Mouse (Mus musculus): ENCODE data around the gene Macf1.
"Not testable (repeated sequence)": the region's sequence is repeated elsewhere in the genome, so short reads cannot be mapped to it uniquely, and the experiment has no call there.

Gene Macf1

DNA sequence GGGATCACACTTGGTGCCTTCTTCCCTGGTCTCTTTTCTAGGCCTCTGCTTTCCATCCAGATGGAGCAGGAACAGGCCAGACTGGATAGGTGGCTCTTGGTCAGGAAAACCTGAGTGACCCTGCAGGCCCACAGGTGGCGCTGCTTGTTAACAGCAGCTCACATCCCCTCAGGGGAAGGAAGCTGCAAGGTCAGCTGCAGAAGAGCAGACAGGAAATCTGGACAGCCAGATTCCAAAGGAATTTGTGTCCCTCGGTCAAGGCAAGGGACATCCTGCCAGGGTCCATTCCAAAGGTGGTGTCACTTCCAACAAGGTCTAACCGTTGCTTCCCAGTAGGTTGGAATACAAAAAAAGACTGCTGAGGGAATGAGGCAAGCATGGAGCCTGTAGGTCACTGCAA is 50.8 kb downstream of the Macf1 start:
- peak; percentile 69 for DNase-seq

DNA sequence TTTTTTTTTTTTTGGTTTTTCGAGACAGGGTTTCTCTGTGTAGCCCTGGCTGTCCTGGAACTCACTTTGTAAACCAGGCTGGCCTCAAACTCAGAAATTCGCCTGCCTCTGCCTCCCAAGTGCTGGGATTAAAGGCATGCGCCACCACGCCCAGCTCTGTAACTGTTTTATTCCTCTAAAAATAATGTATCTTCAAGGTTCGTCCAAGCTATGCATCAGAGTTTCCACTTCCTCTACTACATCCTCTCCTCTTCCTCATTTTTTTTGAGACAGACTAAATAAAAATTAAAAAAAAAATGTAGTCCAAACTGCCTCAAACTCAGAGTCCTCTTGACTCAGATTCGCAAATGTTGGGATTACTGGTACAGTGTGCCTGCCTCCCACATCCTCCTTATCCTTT is 52.0 kb downstream of the Macf1 start:
- not testable (repeated sequence) for DNase-seq

DNA sequence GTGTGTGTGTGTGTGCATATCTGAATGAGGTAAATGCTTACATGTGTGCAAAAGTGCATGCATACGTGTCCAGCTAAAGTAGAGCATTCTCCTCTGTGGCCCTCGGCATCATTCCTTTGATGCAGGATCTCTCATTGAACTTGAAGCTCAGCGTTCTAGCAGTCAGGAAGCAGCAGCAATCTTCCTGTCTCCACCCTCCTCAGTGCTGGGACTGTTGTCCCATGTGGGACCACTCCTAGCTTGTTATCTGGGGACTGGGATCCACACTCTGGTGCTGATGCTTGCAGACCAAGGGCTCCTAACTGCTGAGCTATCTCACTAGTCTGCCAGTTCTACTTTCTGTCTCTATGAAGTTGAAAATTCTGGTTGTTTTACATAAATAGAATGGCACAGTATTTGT is 52.5 kb downstream of the Macf1 start:
- no peak for DNase-seq

DNA sequence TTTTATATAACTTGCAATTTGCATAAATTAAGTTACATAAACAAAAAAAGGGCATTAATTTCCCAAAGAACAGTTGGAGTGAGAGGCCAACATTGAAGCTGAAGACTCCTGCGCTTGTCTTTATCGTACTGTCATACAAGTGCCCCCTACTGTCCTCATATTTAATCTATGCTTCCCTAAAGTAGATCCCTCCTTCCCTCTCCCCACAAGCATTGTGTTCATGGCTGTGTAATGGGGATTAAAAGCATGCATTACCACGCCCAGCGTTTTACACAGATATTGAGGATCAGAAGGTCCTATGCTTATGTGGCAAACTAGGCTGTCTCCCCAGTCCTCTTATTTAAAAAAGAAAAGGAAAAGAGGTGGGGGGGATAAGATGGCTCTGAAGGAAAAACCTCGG is 56.5 kb downstream of the Macf1 start:
- DNase-seq: no peak

DNA sequence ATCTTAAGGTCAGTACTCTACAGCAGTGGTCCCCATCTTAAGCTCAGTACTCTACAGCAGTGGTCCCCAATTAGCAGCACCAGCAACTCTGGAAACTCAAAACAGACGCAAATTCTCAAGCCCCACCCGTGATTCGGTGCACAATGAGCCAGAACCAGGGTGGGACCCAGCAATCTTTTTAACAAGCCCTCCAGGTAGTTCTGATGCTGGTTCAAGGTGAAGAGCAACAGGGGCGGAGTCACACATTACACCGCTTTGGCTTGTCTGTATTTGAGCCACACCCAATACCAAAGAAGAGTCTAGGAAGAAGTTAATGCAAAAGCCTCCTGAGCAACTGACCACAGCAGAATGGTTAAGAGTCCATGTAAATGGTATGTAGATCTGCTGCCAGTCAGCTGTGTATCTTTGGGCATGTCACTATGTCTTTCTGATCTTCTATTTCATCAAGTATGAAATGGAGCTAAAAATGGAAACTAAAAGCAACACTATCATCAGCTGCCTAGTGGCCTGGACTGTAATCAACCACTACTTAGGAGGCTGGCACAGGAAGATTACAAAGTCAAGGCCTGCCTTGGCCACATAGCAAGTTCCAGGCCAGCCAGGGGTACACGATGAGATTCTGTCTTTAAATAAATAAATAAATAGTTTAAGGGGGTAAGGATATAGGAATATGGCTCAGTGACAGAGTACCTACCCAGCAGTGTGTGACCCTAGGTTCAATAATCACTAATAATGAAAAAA is 58.7 kb downstream of the Macf1 start:
- DNase-seq: no peak

DNA sequence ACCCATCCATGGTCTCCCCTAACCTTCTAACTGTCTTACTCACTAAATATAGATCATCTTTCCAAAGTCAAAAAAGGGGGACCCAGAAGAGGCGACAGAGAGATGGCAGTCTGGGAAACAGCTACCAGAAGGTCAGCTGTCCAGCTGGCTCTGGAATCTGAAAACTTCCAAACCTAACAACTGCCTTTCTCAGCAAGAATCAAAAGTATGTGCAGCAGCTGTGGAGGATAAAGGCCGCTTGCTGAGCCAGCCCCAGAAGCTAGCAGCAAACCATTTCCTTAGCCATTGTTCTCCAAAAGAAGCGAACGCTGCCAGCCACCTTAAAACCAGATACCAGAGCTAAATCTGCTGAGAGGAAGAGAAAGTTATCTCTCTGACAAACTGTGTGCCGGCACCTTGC is 59.7 kb downstream of the Macf1 start:
- peak; percentile 7 for DNase-seq

DNA sequence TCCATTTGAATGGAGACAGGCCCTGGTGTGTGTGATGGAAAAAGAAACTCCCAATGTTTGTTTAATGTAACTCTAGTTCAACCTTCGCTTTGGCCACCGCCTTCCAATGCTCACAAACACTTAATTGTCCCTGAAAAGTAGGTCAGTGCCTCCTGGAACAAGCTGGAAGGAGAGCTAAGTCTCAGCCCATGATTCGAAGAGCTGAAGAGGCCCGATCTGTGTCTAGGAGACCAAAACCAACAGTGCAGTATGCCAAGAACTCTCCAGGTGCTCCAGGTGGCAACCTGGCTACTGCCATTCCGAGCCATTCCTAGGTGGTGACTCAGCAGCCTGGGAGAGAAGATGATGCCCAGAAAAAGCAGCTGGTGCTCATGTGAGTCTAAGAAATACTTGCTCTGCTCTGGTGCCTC is 60.4 kb downstream of the Macf1 start:
- no peak for DNase-seq

DNA sequence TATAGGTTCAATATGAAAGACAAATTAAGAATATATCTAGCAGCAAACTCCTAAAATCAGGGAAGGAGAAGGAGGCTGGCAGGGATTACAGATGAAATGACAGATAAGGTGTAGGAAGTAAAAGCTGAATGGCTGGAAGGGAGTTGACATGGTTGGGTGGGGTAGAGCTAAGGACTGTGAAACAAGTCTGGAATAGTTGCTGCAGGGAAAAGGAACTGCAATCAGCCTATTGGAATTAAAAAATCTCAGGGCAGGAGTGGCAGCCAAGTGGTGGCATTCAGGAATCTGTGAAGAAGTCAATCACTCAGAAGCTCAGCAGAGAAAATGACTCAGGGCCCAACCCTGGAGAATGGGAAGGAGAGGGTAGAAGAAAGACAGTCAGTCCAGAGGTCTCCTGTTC is 62.4 kb downstream of the Macf1 start:
- no peak for DNase-seq

DNA sequence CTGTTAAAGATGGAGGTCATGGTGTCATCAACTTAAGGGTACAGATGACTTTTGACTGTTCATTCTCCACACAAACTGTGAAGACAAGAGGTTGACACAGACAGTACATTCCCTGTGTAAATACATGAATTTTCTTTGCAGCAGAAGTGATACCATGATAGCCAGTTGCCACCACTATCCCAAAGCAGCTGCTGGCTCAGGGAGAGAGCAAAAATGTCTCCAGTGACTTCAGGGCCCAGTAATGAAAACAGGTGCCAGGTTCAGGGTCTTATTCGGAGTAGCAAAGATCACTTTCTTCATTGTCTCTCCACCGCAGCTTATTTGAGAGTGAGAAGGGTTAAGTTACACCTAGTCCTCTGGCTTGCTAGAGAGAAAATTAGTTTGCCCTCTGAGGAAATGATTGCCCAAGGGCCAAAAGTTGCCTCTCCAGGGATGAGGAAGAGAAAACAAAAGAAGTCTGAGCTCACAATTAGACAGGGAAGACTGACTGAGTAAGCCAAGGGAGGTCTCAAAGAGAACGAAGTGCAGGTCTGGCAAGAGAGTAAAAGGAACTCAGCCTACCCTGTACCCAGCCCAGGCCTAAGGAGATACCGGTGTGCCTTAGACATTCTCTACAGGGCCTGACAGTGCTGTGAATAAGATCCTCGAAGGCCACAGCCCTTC is 66.3 kb downstream of the Macf1 start:
- DNase-seq: no peak

DNA sequence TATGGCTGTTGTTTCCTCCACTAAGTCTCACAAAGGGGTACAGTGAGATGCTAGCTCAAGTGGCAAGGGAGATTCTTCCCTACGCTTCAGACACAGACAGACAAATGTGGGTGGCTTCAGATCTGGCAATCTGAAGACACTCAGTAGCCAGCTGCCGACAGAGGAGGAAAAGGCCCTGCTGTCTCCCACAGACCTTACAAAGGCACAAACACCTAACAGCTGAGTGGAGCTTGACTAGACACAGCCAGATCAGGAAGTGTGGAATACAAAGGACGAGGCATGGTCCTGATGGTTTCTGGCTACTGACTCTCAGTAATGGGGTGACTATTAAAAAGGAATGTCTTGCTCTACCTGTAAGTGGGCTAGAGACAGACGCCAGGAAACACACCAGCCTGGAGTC is 67.2 kb downstream of the Macf1 start:
- no peak for DNase-seq

DNA sequence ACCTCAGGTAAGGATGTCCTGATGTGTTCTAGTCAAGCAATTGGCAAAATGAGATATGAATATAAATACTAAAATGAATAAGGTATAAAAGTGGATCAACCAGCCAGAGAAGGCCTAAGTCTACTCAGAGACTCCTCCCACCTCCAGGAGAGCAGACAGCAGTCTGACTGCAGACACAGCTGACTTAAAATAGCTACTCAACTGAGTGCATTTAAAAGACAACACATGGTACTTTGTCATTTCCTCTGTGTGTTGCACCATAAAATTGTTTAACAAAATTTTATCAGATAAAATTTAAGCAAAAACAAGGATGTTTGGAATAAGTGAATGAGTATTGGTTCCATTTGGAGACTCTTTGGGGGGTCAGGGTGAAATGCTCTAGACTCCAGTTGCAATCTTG is 67.7 kb downstream of the Macf1 start:
- no peak for DNase-seq

DNA sequence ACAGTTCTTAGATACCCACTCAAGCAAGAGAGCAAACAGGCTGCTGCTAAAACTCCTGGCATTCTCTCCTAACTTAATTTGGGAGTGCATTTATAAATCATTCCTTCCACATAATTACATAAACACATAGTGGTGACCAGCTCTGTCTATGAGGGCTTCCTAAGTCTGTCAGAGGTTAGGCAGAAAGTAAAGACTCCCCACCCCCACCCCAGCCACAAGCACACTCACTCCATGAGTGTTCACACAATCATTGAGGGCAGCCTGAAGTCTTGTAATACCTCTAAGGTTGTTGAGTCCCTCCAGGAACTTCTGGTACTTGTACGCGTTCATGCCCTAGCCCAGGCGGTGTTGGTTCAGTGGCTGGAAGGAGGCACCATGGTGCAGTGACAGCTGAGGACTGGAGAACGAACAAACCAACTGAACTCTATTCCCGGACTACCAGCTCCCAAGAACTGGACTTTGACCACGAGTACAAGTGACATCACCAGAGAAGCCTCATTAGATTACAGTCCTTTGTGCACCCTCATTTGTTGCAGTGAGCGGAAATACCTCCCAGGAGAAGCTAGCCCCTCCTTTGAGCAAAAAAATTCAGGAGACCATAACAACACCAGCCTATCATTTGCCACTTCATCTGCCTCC is 70.7 kb downstream of the Macf1 start:
- no peak for DNase-seq

DNA sequence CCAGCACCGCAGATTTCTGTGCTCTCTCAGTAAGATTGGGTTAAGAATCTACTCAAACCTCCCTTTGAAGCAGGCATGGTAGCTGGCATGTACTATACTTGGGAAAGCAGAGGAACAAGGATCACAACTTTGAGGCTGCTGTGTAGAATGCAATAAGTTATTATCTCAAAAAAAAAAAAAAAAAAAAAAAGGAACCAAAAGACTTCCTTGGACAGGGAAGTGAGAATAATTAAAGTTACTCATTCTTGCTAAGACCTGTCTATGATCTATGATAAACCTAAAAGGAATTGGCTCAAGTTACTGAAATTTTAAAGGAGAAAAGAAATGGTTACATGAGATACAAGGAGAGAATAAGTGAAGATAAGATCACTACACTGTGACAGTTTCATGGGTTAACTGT is 72.2 kb downstream of the Macf1 start:
- no peak for DNase-seq

DNA sequence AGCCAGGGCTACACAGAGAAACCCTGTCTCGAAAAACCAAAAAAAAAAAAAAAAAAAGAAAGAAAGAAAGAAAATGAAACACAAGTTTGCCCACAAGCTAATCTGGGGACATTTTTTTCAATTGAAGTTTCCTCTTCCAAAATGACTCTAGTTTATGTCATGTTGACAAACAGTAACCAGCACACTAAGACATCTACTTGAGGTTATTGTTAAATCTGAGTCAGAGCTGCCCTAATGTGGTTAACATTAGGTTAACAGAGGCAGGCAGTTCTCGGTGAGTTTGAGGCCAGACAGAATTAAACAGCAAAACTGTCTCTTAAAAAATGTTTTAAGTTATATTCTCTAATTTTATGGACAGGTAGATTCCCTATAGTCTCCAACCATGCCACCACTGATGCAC is 72.9 kb downstream of the Macf1 start:
- DNase-seq: no peak

DNA sequence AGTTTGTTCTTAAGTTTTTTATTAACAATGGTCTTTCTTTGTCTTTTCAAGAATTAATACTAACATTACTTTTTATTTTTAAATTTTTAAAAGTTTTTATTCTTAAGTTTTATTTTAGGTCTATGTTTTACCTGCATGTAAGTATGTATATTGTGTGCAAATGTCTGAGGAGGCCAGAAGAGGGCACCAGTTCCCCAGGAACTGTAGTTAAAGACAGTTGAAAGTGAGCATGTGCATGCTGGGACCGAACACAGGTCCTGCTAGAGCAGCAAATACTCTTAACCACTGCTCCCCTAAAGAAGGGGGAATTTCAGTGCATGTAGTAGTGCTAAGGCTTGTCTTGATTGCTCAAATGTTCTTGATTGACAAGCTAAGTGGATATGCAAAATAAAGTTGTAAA is 77.0 kb downstream of the Macf1 start:
- DNase-seq: peak; percentile 27

DNA sequence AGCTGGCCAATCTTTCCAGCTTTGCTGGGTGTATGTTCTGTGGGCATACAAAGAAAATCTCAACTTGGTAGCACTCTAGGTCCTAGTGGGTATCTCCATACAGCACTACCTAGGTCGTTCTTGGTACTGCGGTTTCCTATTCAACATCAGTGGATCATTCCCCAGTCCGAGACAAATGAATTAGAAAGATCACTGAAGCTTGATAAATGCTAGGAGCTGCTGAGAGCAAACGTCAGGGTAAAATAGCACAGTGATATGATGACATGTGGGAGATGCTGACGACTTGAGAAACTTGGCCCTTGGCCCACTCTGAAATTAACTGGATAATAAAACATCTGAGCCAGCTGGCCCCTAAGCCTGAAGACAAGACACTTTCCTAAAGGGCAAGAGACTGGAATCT is 78.2 kb downstream of the Macf1 start:
- DNase-seq: no peak

DNA sequence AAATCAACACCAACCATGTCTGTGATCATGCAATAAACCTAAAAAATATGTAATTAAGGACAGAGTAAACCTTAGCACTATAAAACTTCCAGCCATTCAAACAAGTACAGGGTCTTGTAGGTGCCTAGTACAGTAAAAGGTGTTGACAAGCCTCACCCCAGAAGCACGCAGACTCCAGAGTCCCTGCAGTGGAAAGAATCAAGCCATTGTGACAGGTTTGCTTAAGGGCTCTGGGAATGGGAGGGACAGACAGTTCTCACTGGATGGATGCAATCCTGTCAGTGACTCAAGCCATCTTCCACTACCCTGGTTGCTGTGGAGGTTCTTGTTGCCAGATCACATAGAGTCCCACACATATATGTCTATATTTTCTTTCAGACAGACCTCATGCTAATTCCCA is 78.9 kb downstream of the Macf1 start:
- DNase-seq: no peak

DNA sequence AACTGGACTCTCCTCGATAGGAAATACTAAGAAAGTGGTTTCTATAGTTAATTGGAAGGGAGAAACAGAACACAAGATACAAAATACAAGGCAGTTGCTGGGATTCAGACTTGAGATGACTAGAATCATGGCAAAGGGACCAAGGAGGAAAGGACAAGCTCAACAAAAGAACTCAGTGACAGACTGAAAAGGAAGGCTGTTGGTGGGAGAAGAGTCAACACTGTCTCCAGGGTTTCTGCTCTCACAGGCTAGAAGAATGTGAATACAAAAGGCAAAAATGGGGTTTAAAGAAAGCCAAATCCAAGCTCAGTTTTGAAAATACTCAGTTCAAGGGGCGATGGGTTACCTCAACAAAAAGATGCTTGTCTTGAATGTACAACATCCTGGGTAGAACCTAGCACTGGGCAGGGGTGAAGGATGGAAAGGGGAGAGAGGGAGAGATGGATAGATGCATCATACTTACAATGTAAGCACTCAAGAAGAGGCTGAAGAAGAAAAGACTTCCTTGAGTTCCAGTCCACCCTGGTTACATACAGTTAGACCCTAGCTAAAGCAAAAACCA is 81.4 kb downstream of the Macf1 start:
- no peak for DNase-seq

DNA sequence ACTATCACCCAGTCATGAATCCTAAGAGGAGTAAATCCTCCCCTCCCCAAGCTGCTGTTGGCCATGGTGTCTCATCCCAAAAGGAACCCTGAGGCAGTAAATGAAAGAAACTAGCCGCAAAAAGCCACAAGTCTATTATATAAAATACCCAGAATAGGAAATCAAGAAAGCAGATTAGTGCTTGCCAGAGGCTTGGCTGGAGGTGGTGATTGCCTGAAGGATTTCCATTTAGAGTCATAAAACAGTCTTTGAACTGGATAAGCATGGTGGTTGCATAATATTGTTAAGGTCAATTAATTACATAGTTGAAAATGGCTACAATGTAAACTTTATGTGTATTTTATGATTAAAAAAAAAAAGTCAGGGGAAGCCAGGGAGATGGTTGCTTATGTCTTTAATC is 83.1 kb downstream of the Macf1 start:
- no peak for DNase-seq

DNA sequence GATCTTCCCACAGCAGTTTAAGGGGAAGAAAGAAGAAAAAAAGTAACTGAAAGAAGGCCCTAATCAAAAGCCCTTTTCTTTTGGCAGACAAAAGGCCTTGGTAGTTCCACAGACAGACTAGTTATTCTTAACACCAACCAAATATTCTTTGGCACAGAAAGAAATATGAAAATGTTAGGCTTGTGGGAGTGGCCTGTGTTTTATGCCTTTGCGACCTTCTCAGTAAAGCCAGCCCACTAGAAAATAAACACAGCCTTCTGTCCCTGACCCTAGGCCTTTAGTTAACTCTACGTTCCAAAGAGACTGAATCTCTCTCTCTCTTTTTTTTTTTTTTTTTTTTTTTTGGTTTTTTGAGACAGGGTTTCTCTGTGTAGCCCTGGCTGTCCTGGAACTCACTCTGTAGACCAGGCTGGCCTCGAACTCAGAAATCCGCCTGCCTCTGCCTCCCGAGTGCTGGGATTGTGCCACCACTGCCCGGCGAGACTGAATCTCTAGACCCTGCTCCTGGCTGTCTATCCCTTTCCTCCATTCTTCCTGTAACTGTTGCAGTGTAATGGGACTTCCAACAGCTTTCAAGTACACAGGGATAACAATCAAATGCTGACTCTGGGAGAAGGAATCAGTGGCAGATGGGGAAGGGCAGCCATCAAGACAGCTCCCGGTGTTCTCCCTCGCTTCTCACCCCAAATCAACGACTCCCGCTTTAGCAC is 85.5 kb downstream of the Macf1 start:
- DNase-seq: no peak

DNA sequence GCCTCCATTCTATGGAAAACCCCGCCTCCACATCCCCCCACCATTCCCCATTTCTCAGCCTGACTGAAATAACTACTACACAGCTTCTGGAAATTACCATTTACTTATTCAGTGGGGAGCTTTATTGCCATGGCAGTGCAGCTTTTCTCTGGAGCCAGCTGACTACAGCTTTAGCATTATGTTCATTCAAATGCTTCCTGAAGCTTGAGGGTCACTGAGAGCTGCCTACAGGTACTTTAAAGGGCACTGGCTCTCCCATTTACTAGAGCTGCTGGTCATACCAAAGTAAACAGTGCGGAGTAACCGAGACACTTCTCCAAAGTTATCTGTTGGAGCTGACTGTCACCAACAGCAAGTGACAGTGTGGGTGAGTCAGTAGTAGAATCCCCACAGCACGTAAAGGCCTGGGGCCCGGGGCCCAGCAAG is 89.8 kb downstream of the Macf1 start:
- no peak for DNase-seq

DNA sequence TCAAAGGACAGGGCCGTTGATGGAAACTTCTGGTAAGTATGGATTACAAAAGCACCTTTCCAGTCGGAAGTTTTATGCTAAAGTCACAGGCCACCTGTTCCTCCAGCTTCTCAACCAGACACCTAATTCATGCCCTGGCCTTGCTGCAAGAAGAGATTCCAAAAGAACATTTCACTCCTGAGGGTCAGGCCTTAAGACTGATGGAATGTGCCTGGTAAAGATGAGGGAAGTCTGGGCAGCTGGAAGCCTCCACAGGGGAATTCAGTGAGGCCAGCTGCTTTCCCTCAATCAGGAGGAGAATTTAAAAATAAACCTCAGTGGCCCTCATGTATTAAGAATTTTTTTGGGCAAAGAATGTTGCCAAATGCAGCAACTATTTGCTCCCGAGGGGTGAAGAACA is 90.5 kb downstream of the Macf1 start:
- no peak for DNase-seq

DNA sequence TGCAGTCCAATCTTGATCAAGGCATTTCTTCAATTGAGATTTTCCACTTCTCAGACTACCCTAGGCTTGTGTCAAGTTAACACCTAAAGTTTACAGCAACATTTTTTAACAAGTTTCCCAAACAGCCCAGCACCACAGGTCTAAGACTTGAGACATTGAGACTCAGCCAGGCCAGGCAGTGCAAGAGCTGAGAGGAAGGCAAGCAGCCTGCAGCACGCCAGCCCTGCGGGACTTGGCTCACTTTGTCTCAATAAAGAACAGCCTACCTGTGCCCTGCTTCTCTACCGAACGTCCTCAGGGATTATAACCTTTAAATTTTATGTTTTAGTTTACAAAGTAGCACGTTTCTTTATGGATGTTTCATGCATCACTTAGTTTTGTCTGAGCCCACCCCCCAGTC is 92.1 kb downstream of the Macf1 start:
- no peak for DNase-seq
